Mouse (Mus musculus) kidney, postnatal 0 days (tissue): Measurements from ENCODE around the gene Lpcat4. TPM values are rescaled to one million over a fixed set of nuclear protein-coding genes. Genes with fewer than 3 reads are reported as not detected.
A peak's percentile ranks its signal among the peaks of the same experiment; 100 is the strongest.

Source experiments
- ATAC-seq: fragments of 200-750 bp; cut with Nextera tagmentation; replicated peaks from 2 replicates; pipeline ENCODE4 v1.8.0; 2017; ENCODE audit warnings: low read depth, moderate number of reproducible peaks, moderate TSS enrichment, moderate library complexity; ENCODE audit not compliant: low FRiP score
- DNase-seq: peaks from one replicate; pipeline ENCODE4 v3.0.0-alpha.2; 2016; ENCODE audit warnings: low spot score
- H3K27ac ChIP-seq: fragments of 300-500 bp; sonication (generic); 2 replicates; pipeline ENCODE4 v1.5.1; 2014; ENCODE audit warnings: mild to moderate bottlenecking
- H3K27me3 ChIP-seq: fragments of 300-500 bp; sonication (generic); 2 replicates; pipeline ENCODE4 v1.6.1; 2014; ENCODE audit warnings: low read length, mixed read lengths; ENCODE audit not compliant: insufficient read depth
- H3K36me3 ChIP-seq: fragments of 300-500 bp; sonication (generic); 2 replicates; pipeline ENCODE4 v1.6.1; 2014; ENCODE audit warnings: low read length, mixed read lengths; ENCODE audit not compliant: insufficient read depth
- H3K4me1 ChIP-seq: fragments of 300-500 bp; sonication (generic); replicated peaks from 2 replicates; pipeline ENCODE4 v1.6.1; 2014; ENCODE audit warnings: antibody characterized with exemption, low read length, mixed read lengths; ENCODE audit not compliant: insufficient read depth
- H3K4me2 ChIP-seq: fragments of 300-500 bp; sonication (generic); 2 replicates; pipeline ENCODE4 v1.6.1; 2014; ENCODE audit warnings: mild to moderate bottlenecking, low read length, moderate library complexity, mixed read lengths
- H3K4me3 ChIP-seq: fragments of 300-500 bp; sonication (generic); replicated peaks from 2 replicates; pipeline ENCODE4 v1.5.1; 2014; ENCODE audit warnings: low read depth, low read length
- H3K9ac ChIP-seq: fragments of 300-500 bp; sonication (generic); 2 replicates; pipeline ENCODE4 v1.6.1; 2014; ENCODE audit warnings: low read depth, low read length
- H3K9me3 ChIP-seq: fragments of 300-500 bp; sonication (generic); replicated peaks from 2 replicates; pipeline ENCODE4 v1.6.1; 2016; ENCODE audit warnings: low read length, inconsistent platforms, mixed read lengths
- CTCF ChIP-seq: IDR thresholded peaks from 2 replicates; pipeline ENCODE4 v1.5.1; 2016; ENCODE audit warnings: antibody characterized with exemption, low read depth, mild to moderate bottlenecking, moderate library complexity
- WGBS: fragments of 180-500 bp; shearing (Covaris S2); extraction: QIAGEN DNeasy Blood & Tissue Kit; methylation state at CpG from one replicate; pipeline ENCODE4 v1.1.7; 2014; 5-methylcytosine and 5-hydroxymethylcytosine counted together
- polyA plus RNA-seq: library from polyadenylated mRNA; unstranded; fragments of >200 nt; fragmentation: Nextera tagmentation; extraction: Ambion mirVana; gene quantifications from 2 replicates; pipeline ENCODE4 v1.2.1, GENCODE M21; 2015

Lpcat4 gene
- polyA plus RNA-seq, 1 experiment from 2014 or later = 18.5 TPM

GRCm38 (mm10) chr2:112265448-112266241 lies 26.4 kb downstream of the Lpcat4 start, which contains the start of gene Slc12a6:
Gene Slc12a6 (plus strand): TSS chr2:112265825.
- Histone ChIP-seq H3K27ac (peak within 1 kb of the TSS; percentile 91), H3K4me2 (peak within 1 kb of the TSS; percentile 81), H3K4me3 (peak within 1 kb of the TSS; percentile 84), H3K9me3 (no peaks in the 10 kb centered on the region), H3K9ac (peak within 1 kb of the TSS; percentile 85), H3K4me1 (peaks cover 14% of the 10 kb centered on the region; the same call in 1 of the 2 replicates), H3K27me3 (no peaks in the 10 kb centered on the region), H3K36me3 (no peaks in the 10 kb centered on the region)
- ATAC-seq (peak; percentile 95), DNase-seq (peak; percentile 96)
- peak; percentile 43; the same call in 1 of the 2 replicates for TF ChIP-seq CTCF
- under 1% methylated on average over 72 of the region's 85 CpGs for WGBS

GRCm38 (mm10) chr2:112266242-112266592 lies 26.9 kb downstream of the Lpcat4 start, which contains the start of gene Gm21985:
Gene Gm21985 (plus strand): TSS chr2:112266314.
- peak within 1 kb of the TSS; percentile 85 for H3K9ac ChIP-seq
- no peaks in the 10 kb centered on the region for H3K36me3 ChIP-seq
- H3K27me3 ChIP-seq = no peaks in the 10 kb centered on the region
- WGBS = 2% methylated on average over 11 of the region's 11 CpGs
- DNase-seq (peak; percentile 68), ATAC-seq (peak; percentile 26)
- H3K4me2 ChIP-seq = peak within 1 kb of the TSS; percentile 81
- H3K4me3 ChIP-seq = peak within 1 kb of the TSS; percentile 84
- H3K27ac ChIP-seq = peak within 1 kb of the TSS; percentile 91
- no peak for TF ChIP-seq CTCF
- peaks cover 14% of the 10 kb centered on the region; the same call in 1 of the 2 replicates for H3K4me1 ChIP-seq
- H3K9me3 ChIP-seq = no peaks in the 10 kb centered on the region

GRCm38 (mm10) chr2:112266780-112267179 lies 27.5 kb downstream of the Lpcat4 start:
- no peak for ATAC-seq
- H3K9me3 ChIP-seq = no peaks in the 10 kb centered on the region
- H3K4me3 ChIP-seq = peak overlapping the region; percentile 84
- peak overlapping the region; percentile 81 for H3K4me2 ChIP-seq
- peaks cover 14% of the 10 kb centered on the region; the same call in 1 of the 2 replicates for H3K4me1 ChIP-seq
- H3K27ac ChIP-seq = peak overlapping the region; percentile 91; the same call in 1 of the 2 replicates
- peak; percentile 31 for DNase-seq
- no peak for TF ChIP-seq CTCF
- no peaks in the 10 kb centered on the region for H3K36me3 ChIP-seq
- H3K27me3 ChIP-seq = no peaks in the 10 kb centered on the region
- WGBS = 21% methylated on average over 10 of the region's 10 CpGs
- H3K9ac ChIP-seq = peak overlapping the region; percentile 85

GRCm38 (mm10) chr2:112267547-112268269 lies 28.4 kb downstream of the Lpcat4 start:
- H3K4me3 ChIP-seq = peak overlapping the region; percentile 84
- H3K27me3 ChIP-seq = no peaks in the 10 kb centered on the region
- WGBS = 53% methylated on average over 8 of the region's 8 CpGs
- no peaks in the 10 kb centered on the region for H3K36me3 ChIP-seq
- H3K4me1 ChIP-seq = peaks cover 12% of the 10 kb centered on the region; the same call in 1 of the 2 replicates
- H3K9me3 ChIP-seq = no peaks in the 10 kb centered on the region
- ATAC-seq (no peak), DNase-seq (no peak)
- peak overlapping the region; percentile 81 for H3K4me2 ChIP-seq
- no peak for TF ChIP-seq CTCF
- H3K27ac ChIP-seq = no peak overlapping the region
- no peak overlapping the region for H3K9ac ChIP-seq

- Histone ChIP-seq H3K27ac (no peak overlapping the region), H3K4me3 (no peak overlapping the region), H3K4me1 (0 out of 2 replicates have a peak, but pooled peaks cover 4% of the 10 kb centered on the region), H3K36me3 (no peaks in the 10 kb centered on the region), H3K27me3 (no peaks in the 10 kb centered on the region), H3K9ac (no peak overlapping the region), H3K4me2 (no peak overlapping the region), H3K9me3 (no peaks in the 10 kb centered on the region)
- no peak for TF ChIP-seq CTCF
- DNase-seq (no peak), ATAC-seq (no peak)
- 90% methylated on average over 2 of the region's 2 CpGs for WGBS
These were observed 30.7 kb downstream of the Lpcat4 start for GRCm38 (mm10) chr2:112270011-112270410.

GRCm38 (mm10) chr2:112272909-112273308 lies 33.6 kb downstream of the Lpcat4 start:
- Histone ChIP-seq H3K27me3 (no peaks in the 10 kb centered on the region), H3K9me3 (no peaks in the 10 kb centered on the region), H3K4me1 (0 out of 2 replicates have a peak, but pooled peaks cover 4% of the 10 kb centered on the region), H3K4me3 (no peak overlapping the region), H3K4me2 (no peak overlapping the region), H3K9ac (no peak overlapping the region), H3K27ac (no peak overlapping the region), H3K36me3 (no peaks in the 10 kb centered on the region)
- 94% methylated on average over 2 of the region's 2 CpGs for WGBS
- no peak for DNase-seq
- ATAC-seq = no peak
- TF ChIP-seq CTCF = no peak
